Mouse (Mus musculus): ENCODE data around the gene Pakap.

DNA sequence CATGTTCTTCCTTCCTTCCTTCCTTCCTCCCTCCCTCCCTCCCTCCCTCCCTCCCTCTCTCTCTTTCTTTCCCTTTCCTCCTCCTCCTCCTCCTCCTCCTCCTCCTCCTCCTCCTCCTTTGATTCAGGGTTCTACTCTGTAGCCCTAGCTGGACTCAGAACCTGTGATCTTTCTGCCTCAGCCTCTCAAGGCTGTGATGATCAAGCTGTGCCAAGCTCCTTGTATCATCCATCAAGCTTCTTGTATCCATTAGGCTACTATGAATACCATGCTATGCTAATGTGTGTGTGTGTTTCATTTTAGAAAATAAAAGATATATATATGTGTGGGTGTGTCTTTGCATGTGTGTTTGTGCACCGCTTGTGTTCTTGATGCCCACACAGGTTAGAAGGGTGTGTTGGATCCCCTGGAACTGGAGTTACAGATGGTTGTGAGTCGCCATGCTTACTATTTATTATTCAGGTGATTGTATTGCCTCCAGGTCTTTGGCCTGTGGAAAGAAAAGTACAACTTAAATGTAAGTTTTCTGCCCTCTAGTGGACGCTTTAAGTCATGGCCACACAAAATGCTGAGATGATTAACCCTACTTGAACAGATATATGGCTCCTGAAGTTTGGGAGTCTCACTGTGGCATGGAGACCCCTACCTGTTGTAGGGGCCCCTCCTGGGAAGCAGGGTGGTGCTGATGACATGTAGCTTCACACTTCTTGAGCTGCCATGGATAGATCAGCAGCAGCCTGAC lies 359.7 kb downstream of the Pakap start:
- no peak for TF ChIP-seq POLR2A (IDR thresholded peaks at IDR 0.05; ENCODE audit: low read depth, low read length)
- 0 out of 2 replicates have a peak, but pooled peaks have one; percentile 15 for TF ChIP-seq CTCF (conservative IDR thresholded peaks at IDR 0.05; ENCODE audit: insufficient read depth, insufficient read length, low read depth, low read length)
